21 mouse cellular contexts compared by ENCODE assay signal in the genomic region with DNA sequence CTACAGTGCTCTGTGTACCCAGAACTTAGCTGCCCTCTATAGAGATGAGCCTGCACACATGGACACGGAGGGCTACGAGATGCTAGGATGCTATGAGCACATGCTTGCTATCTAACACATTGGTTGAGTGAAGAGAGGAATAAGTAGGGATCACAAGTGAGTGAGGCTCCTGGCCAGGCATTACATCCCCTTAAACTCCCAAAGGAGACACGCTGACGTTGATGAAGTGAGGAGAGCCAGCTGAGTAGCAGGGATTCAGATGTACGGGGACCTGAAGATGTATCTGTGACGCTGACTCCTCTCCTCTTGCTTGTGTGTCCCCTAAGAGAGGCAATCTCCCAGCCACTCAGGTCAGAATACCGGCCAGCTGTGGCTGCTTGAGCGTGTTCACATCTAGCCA. TPM values are rescaled to one million over a fixed set of nuclear protein-coding genes. Genes with fewer than 3 reads are reported as not detected.
A peak's percentile ranks its signal among the peaks of the same experiment; 100 is the strongest.
DNase-seq lines count a peak whose midpoint lies in the region; ATAC-seq lines count a peak whose summit lies in the region.
"Had no signal": no experiment of that assay in that cellular context is flagged by ENCODE, and none has a peak within 500 bp of the region (broad histone marks: within the 10 kb centered on the region; RNA-seq: fewer than 3 reads in every experiment).

No protein-coding gene starts in this region.

- H3K36me3 ChIP-seq in heart, embryonic 10.5 days = no peaks in the 10 kb centered on the region
- no peaks in the 10 kb centered on the region for H3K36me3 ChIP-seq in heart, embryonic 11.5 days (ENCODE audit: control insufficient read depth, insufficient read depth, low read length)
- H3K36me3 ChIP-seq: embryonic facial prominence, embryonic 13.5 days; embryonic facial prominence, embryonic 15.5 days; forebrain, embryonic 10.5 days; forebrain, embryonic 12.5 days had no signal

- H3K9me3 ChIP-seq in heart, embryonic 10.5 days = no peaks in the 10 kb centered on the region
- no peaks in the 10 kb centered on the region for H3K9me3 ChIP-seq in heart, embryonic 11.5 days (replicated peaks; ENCODE audit: control insufficient read depth, low read length)
- H3K9me3 ChIP-seq: embryonic facial prominence, embryonic 13.5 days; embryonic facial prominence, embryonic 15.5 days; forebrain, embryonic 10.5 days; forebrain, embryonic 12.5 days had no signal

- no peak overlapping the region for H3K4me3 ChIP-seq in heart, embryonic 10.5 days
- no peak overlapping the region for H3K4me3 ChIP-seq in heart, embryonic 11.5 days (ENCODE audit: low read depth, low read length)
- H3K4me3 ChIP-seq: embryonic facial prominence, embryonic 13.5 days; embryonic facial prominence, embryonic 15.5 days; erythroblast, embryonic 14.5 days; forebrain, embryonic 10.5 days; forebrain, embryonic 12.5 days had no signal

- peak; percentile 91 for DNase-seq in heart, adult 11 months
- no peak for DNase-seq in heart, embryonic 10.5 days (ENCODE audit: low spot score)
- DNase-seq in heart, postnatal 4 days = peak; percentile 21
- DNase-seq: adrenal gland, adult 2 months; adrenal gland, postnatal 10 days; adrenal gland, postnatal 25 days; cerebellum, adult 11 months; cerebellum, adult 18-20 months; cerebellum, adult 8-10 months; cerebellum, adult 9-11 months; cerebellum, postnatal 14 days; cerebellum, postnatal 36 days; embryo, embryonic 11 days had no signal

- peaks cover 19% of the 10 kb centered on the region for H3K4me1 ChIP-seq in heart, embryonic 10.5 days
- peaks cover 8% of the 10 kb centered on the region for H3K4me1 ChIP-seq in heart, embryonic 11.5 days (ENCODE audit: control insufficient read depth, insufficient read depth, low read length)

- H3K27me3 ChIP-seq in heart, embryonic 10.5 days (ENCODE audit: insufficient read depth, poor library complexity, severe bottlenecking) = no peaks in the 10 kb centered on the region
- H3K27me3 ChIP-seq in heart, embryonic 11.5 days (ENCODE audit: control insufficient read depth, insufficient read depth, low read length) = no peaks in the 10 kb centered on the region
- H3K27me3 ChIP-seq: embryonic facial prominence, embryonic 13.5 days; embryonic facial prominence, embryonic 15.5 days; forebrain, embryonic 12.5 days had no signal

- no peak overlapping the region for H3K27ac ChIP-seq in heart, embryonic 10.5 days
- no peak overlapping the region for H3K27ac ChIP-seq in heart, embryonic 11.5 days (ENCODE audit: low read depth, low read length)
- H3K27ac ChIP-seq: embryonic facial prominence, embryonic 13.5 days; embryonic facial prominence, embryonic 15.5 days; forebrain, embryonic 10.5 days; forebrain, embryonic 12.5 days had no signal

- H3K9ac ChIP-seq in heart, embryonic 11.5 days (ENCODE audit: low read depth, low read length) = no peak overlapping the region
- H3K9ac ChIP-seq: embryonic facial prominence, embryonic 13.5 days; embryonic facial prominence, embryonic 15.5 days; forebrain, embryonic 12.5 days had no signal

- no peak overlapping the region for H3K4me2 ChIP-seq in heart, embryonic 11.5 days
- H3K4me2 ChIP-seq: embryonic facial prominence, embryonic 13.5 days; embryonic facial prominence, embryonic 15.5 days; forebrain, embryonic 12.5 days had no signal

- no peak for ATAC-seq in heart, embryonic 11.5 days (replicated peaks; ENCODE audit: insufficient number of reproducible peaks, low FRiP score, low TSS enrichment)
- ATAC-seq: forebrain, embryonic 14.5 days; forebrain, embryonic 16.5 days had no signal

- WGBS in heart, embryonic 10.5 days = 77% methylated on average over 8 of the region's 8 CpGs
- 76% methylated on average over 8 of the region's 8 CpGs for WGBS in heart, embryonic 11.5 days (ENCODE audit: insufficient replicate concordance)

RNA-seq across cellular contexts. Expression of a gene that starts 3.0 kb away (rescaled TPM):
- polyA plus RNA-seq in heart, embryonic 10.5 days (2016; fragmentation: Nextera tagmentation; extraction: Ambion mirVana) = 16.8 and 18.6 TPM in 2 replicates
- 10 to 100 TPM; 60.5 TPM for total RNA-seq in heart, postnatal 4 days (2021)
- 21.3 and 23.8 TPM in 2 replicates for polyA plus RNA-seq in heart, embryonic 11.5 days (2014; fragmentation: Nextera tagmentation; extraction: Ambion mirVana)
